Mouse (Mus musculus): ENCODE measurements around the gene Apip.

DNA sequence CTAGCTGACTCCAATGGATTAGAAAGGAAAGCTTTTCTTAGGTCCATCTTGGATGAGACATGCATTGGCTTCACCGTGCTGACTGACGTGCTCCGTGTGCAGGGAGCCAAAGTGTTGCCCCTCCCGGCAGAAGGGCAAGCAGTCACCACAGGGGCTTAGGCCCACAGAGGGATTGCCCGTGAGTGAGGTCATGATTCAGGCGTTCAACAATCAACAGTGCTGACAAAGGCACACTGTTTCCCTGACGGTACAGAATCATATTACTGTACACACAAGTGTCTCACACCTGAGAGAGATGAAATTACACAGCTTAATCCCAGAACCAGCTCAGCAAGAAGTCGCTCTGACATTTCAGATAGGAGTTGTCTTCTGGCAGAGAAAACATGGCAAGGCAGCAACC, 38.2 kb downstream of the Apip start:
- TF ChIP-seq CTCF (IDR thresholded peaks at IDR 0.05; ENCODE audit: borderline replicate concordance, insufficient read depth, low read length): no peak
- TF ChIP-seq POLR2A (IDR thresholded peaks at IDR 0.05; ENCODE audit: low read depth, low read length): no peak
